Mouse (Mus musculus) cerebellum, adult 2 months (tissue): ENCODE results near the gene Ddx23. TPM values are rescaled to one million over a fixed set of nuclear protein-coding genes. Genes with fewer than 3 reads are reported as not detected.

Experiments
- DNase-seq, 2 experiments: peaks; one replicate each; pipeline ENCODE4 v3.0.0; 2021
- H3K27ac ChIP-seq: fragments of 200-500 bp; 2 replicates; pipeline ENCODE4 v1.5.1; 2012; ENCODE audit warnings: low read length, control low read depth, inconsistent platforms; ENCODE audit not compliant: insufficient read depth
- H3K27me3 ChIP-seq: fragments of 200-500 bp; 2 replicates; pipeline ENCODE4 v1.6.1; 2012; ENCODE audit warnings: inconsistent platforms, mild to moderate bottlenecking, low read length, moderate library complexity; ENCODE audit not compliant: control insufficient read depth, insufficient read depth
- H3K4me1 ChIP-seq: fragments of 200-500 bp; 2 replicates; pipeline ENCODE4 v1.6.1; 2011; ENCODE audit warnings: low read length; ENCODE audit not compliant: control insufficient read depth, insufficient read depth
- H3K4me3 ChIP-seq: fragments of 200-500 bp; replicated peaks from 2 replicates; pipeline ENCODE3; 2011; ENCODE audit warnings: mild to moderate bottlenecking, low read depth, low read length, control low read depth; ENCODE audit not compliant: insufficient read depth
- CTCF ChIP-seq: fragments of 200-500 bp; IDR thresholded peaks from 2 replicates; pipeline ENCODE4 v1.5.1; 2011; ENCODE audit warnings: low read depth, mild to moderate bottlenecking, control low read depth, low read length, moderate library complexity, borderline replicate concordance; ENCODE audit not compliant: insufficient read depth
- POLR2A ChIP-seq: fragments of 200-500 bp; IDR thresholded peaks from 2 replicates; pipeline ENCODE4 v1.6.1; 2011; ENCODE audit warnings: low read length, control low read depth, borderline replicate concordance; ENCODE audit not compliant: insufficient read depth
- WGBS: fragments of 180-500 bp; shearing (Covaris S2); methylation state at CpG from one replicate; pipeline ENCODE4 v1.1.7; 2018; 5-methylcytosine and 5-hydroxymethylcytosine counted together
- polyA plus RNA-seq: library from polyadenylated mRNA; depleted of rRNA; stranded (reverse); fragments of >200 nt; gene quantifications from 2 replicates; pipeline ENCODE4 v1.2.3, GENCODE M21; 2012

Ddx23 gene
- polyA plus RNA-seq, 1 experiment: 69.4 TPM

GRCm38 (mm10) chr15:98628589-98629254, 34.0 kb downstream of the Ddx23 start:
- no peaks in the 10 kb centered on the region; the same call in 1 of the 2 replicates for H3K27me3 ChIP-seq
- peaks cover 6% of the 10 kb centered on the region; the same call in 1 of the 2 replicates for H3K4me1 ChIP-seq
- TF ChIP-seq CTCF: no peak
- no peak for TF ChIP-seq POLR2A
- 16% methylated on average over 20 of the region's 20 CpGs for WGBS
- DNase-seq: no peak
- no peak overlapping the region for H3K27ac ChIP-seq
- no peak overlapping the region for H3K4me3 ChIP-seq

- H3K27ac ChIP-seq: no peak overlapping the region
- TF ChIP-seq CTCF: no peak
- no peak for TF ChIP-seq POLR2A
- no peak for DNase-seq
- no peaks in the 10 kb centered on the region; the same call in 1 of the 2 replicates for H3K27me3 ChIP-seq
- no peaks in the 10 kb centered on the region; the same call in 1 of the 2 replicates for H3K4me1 ChIP-seq
- no peak overlapping the region for H3K4me3 ChIP-seq
- WGBS: 80% methylated on average over 7 of the region's 7 CpGs
Measured at GRCm38 (mm10) chr15:98626487-98627212, 36.0 kb downstream of the Ddx23 start.

DNA sequence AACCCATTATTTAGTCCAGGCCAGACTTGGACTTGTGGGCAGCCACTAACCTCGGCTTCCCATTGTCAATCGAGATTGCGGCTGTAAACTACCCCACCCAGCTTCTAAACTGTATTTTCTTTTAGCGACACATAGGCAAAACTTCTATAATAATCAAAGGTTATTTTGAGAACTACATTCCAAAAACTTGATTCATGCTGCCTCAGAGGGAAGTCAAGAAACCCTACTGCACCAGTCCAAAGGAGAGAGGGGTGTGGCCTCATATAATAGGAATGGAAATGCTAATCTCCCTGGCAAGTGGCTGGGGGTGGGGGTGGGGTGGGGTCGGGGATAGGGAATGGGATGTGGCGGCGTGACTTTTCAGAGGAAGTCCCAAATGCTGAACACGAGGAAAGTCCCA, 36.6 kb downstream of the Ddx23 start:
- no peak for DNase-seq
- Histone ChIP-seq H3K27me3 (no peaks in the 10 kb centered on the region; the same call in 1 of the 2 replicates), H3K4me1 (no peaks in the 10 kb centered on the region; the same call in 1 of the 2 replicates), H3K4me3 (no peak overlapping the region), H3K27ac (no peak overlapping the region)
- WGBS: 25% methylated on average over 8 of the region's 8 CpGs
- no peak for TF ChIP-seq POLR2A
- no peak for TF ChIP-seq CTCF

- Histone ChIP-seq H3K4me3 (no peak overlapping the region), H3K27me3 (no peaks in the 10 kb centered on the region; the same call in 1 of the 2 replicates), H3K27ac (no peak overlapping the region), H3K4me1 (no peaks in the 10 kb centered on the region)
- TF ChIP-seq POLR2A (no peak), CTCF (no peak)
- no peak for DNase-seq
- 57% methylated on average over 5 of the region's 5 CpGs for WGBS
Measured at GRCm38 (mm10) chr15:98623361-98623821, 39.3 kb downstream of the Ddx23 start.

GRCm38 (mm10) chr15:98622721-98623120, 40.0 kb downstream of the Ddx23 start:
- Histone ChIP-seq H3K4me3 (no peak overlapping the region), H3K27me3 (no peaks in the 10 kb centered on the region; the same call in 1 of the 2 replicates), H3K27ac (no peak overlapping the region), H3K4me1 (no peaks in the 10 kb centered on the region)
- TF ChIP-seq CTCF (no peak), POLR2A (no peak)
- WGBS: 27% methylated on average over 6 of the region's 6 CpGs
- DNase-seq: no peak

- H3K4me3 ChIP-seq: no peak overlapping the region
- 5% methylated on average over 7 of the region's 7 CpGs for WGBS
- DNase-seq: no peak
- H3K4me1 ChIP-seq: no peaks in the 10 kb centered on the region
- no peaks in the 10 kb centered on the region; the same call in 1 of the 2 replicates for H3K27me3 ChIP-seq
- H3K27ac ChIP-seq: no peak overlapping the region
- TF ChIP-seq CTCF: no peak
Measured at GRCm38 (mm10) chr15:98622199-98622598, 40.5 kb downstream of the Ddx23 start.

GRCm38 (mm10) chr15:98617176-98617537, 45.5 kb downstream of the Ddx23 start:
- DNase-seq: peak; percentile 59 to 84
- WGBS: 1% methylated on average over 12 of the region's 12 CpGs
- TF ChIP-seq POLR2A (no peak), CTCF (peak; percentile 81)
- Histone ChIP-seq H3K27me3 (no peaks in the 10 kb centered on the region), H3K4me3 (no peak overlapping the region), H3K4me1 (peaks cover 4% of the 10 kb centered on the region; the same call in 1 of the 2 replicates), H3K27ac (no peak overlapping the region)
